Mouse (Mus musculus): ENCODE data around the gene Zfp652. TPM values are rescaled to one million over a fixed set of nuclear protein-coding genes. Genes with fewer than 3 reads are reported as not detected.

The Zfp652 gene
- polyA plus RNA-seq, 1 experiment from 2014 or later, result 6.7 TPM

DNA sequence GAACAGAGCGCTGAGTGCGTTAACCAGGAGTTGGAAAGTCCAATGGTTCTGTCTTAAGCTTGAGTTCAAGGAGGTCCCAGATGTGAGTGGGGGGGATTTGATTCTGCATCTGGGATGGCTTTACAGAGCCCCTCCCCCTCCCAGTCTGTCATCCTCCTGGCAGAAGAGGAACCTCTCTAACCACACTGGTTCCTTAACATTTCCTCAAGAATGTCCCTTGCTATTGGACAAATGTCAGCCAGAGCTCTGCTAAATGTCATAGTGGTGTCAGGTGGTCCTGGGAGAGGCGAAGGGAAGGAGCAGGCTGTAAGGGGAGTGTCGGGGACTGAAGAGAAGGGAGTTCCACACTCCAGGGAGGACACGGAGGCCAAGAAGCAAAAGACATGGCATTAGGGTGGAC lies 130.5 kb downstream of the Zfp652 start:
- 43% methylated on average over 5 of the region's 5 CpGs for WGBS
- Histone ChIP-seq H3K4me1 (ENCODE audit: control insufficient read depth in 2 of 2, insufficient read depth in 2 of 2, low read length in 2 of 2) (peaks cover 4 to 11% of the 10 kb centered on the region in 2 experiments; a peak in 3 of 4 replicates), H3K27ac (replicated peaks in 1 of 2; ENCODE audit: control insufficient read depth in 1 of 2, insufficient read depth in 1 of 2, low read depth in 2 of 2, low read length in 2 of 2) (peak overlapping the region; percentile 72 to 82), H3K27me3 (ENCODE audit: control insufficient read depth, insufficient read depth, low read length) (no peaks in the 10 kb centered on the region; the same call in 1 of the 2 replicates), H3K9ac (ENCODE audit: low read length) (0 out of 2 replicates have a peak overlapping the region, but pooled peaks have one; percentile 16), H3K9me3 (ENCODE audit: control insufficient read depth, low read length) (no peaks in the 10 kb centered on the region), H3K36me3 (ENCODE audit: control insufficient read depth, insufficient read depth, low read length) (0 out of 2 replicates have a peak, but pooled peaks cover 3% of the 10 kb centered on the region), H3K4me2 (ENCODE audit: low read length) (peak overlapping the region; percentile 52), H3K4me3 (ENCODE audit: control insufficient read depth in 1 of 2, insufficient read depth in 1 of 2, low read depth in 1 of 2, low read length in 2 of 2) (peak overlapping the region in 1 of 2 experiments; percentile 20; a peak in 1 of 4 replicates)
- ATAC-seq (ENCODE audit: insufficient number of reproducible peaks, insufficient read depth, low FRiP score, low read depth), result 0 out of 2 replicates have a peak, but pooled peaks have one; percentile 18

DNA sequence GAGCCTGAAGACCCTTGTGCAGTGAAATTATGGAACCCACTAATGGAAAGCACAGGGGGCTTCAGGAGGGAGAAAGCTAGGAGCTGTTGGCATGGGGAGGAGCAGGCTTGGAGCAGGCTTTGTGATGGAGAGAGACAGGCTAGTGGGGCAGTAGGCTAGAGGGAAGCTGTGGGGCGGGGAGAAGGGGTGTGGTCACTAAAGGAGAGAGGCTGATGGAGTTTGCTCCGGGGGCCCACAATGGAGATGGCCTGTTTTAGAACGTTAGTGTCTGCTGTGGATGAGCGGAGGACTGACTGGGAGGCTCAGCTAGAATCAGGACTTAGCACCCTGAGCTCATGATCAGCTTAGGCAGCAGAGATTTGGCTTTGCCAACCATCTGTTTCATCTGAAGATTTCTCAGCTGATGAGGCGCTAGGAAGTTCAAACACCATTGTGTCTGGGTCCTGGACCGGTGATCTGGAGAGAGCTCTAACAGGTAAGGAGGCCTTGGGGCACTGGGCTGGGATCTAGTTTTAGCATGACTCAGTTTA lies 131.0 kb downstream of the Zfp652 start:
- Histone ChIP-seq H3K9ac (ENCODE audit: low read length) (peak overlapping the region; percentile 44; the same call in 1 of the 2 replicates), H3K27me3 (ENCODE audit: control insufficient read depth, insufficient read depth, low read length) (no peaks in the 10 kb centered on the region; the same call in 1 of the 2 replicates), H3K27ac (replicated peaks in 1 of 2; ENCODE audit: control insufficient read depth in 1 of 2, insufficient read depth in 1 of 2, low read depth in 2 of 2, low read length in 2 of 2) (peak overlapping the region; percentile 72 to 82), H3K4me1 (ENCODE audit: control insufficient read depth in 2 of 2, insufficient read depth in 2 of 2, low read length in 2 of 2) (peaks cover 4 to 5% of the 10 kb centered on the region in 2 experiments; a peak in 1 of 4 replicates), H3K36me3 (ENCODE audit: control insufficient read depth, insufficient read depth, low read length) (0 out of 2 replicates have a peak, but pooled peaks cover 3% of the 10 kb centered on the region), H3K4me2 (ENCODE audit: low read length) (peak overlapping the region; percentile 52), H3K4me3 (ENCODE audit: control insufficient read depth in 1 of 2, insufficient read depth in 1 of 2, low read depth in 1 of 2, low read length in 2 of 2) (peak overlapping the region; percentile 20 to 22; a peak in 2 of 4 replicates), H3K9me3 (ENCODE audit: control insufficient read depth, low read length) (no peaks in the 10 kb centered on the region)
- no peak for ATAC-seq (ENCODE audit: insufficient number of reproducible peaks, insufficient read depth, low FRiP score, low read depth)
- WGBS, result 33% methylated on average over 6 of the region's 6 CpGs

- ATAC-seq (ENCODE audit: insufficient number of reproducible peaks, insufficient read depth, low FRiP score, low read depth), result no peak
- Histone ChIP-seq H3K4me3 (ENCODE audit: control insufficient read depth in 1 of 2, insufficient read depth in 1 of 2, low read depth in 1 of 2, low read length in 2 of 2) (0 out of 4 replicates have a peak overlapping the region, but pooled peaks of 1 of the 2 experiments have one; percentile 20), H3K36me3 (ENCODE audit: control insufficient read depth, insufficient read depth, low read length) (0 out of 2 replicates have a peak, but pooled peaks cover 3% of the 10 kb centered on the region), H3K9ac (ENCODE audit: low read length) (no peak overlapping the region), H3K4me2 (ENCODE audit: low read length) (peak overlapping the region; percentile 52), H3K9me3 (ENCODE audit: control insufficient read depth, low read length) (no peaks in the 10 kb centered on the region), H3K27ac (replicated peaks in 1 of 2; ENCODE audit: control insufficient read depth in 1 of 2, insufficient read depth in 1 of 2, low read depth in 2 of 2, low read length in 2 of 2) (no peak overlapping the region), H3K27me3 (ENCODE audit: control insufficient read depth, insufficient read depth, low read length) (no peaks in the 10 kb centered on the region; the same call in 1 of the 2 replicates), H3K4me1 (ENCODE audit: control insufficient read depth in 2 of 2, insufficient read depth in 2 of 2, low read length in 2 of 2) (peaks cover 4 to 5% of the 10 kb centered on the region in 2 experiments; a peak in 1 of 4 replicates)
- WGBS, result 49% methylated on average over 4 of the region's 4 CpGs
Observed at GRCm38 (mm10) chr11:95844935-95845334, 132.5 kb downstream of the Zfp652 start.

DNA sequence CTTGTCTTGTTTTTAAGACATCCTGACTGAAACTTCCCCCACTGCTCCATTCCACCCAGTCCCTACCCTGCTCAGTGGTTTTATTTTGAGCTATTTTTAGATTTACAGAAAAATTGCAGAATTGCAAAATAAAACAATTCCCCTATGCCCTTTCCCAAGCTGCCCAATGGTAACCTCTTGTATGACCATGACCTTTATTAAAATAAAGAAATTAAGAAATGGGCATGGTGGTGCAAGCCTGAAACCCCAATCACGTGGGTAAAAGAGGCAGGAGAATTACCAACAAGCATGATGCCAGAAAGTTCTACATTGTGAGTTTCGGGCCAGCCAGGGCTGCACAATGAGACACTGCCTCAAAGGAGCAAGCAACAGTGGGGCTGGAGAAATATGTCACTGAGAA lies 138.4 kb downstream of the Zfp652 start:
- Histone ChIP-seq H3K4me2 (ENCODE audit: low read length) (no peak overlapping the region), H3K36me3 (ENCODE audit: control insufficient read depth, insufficient read depth, low read length) (no peaks in the 10 kb centered on the region), H3K4me1 (ENCODE audit: control insufficient read depth in 2 of 2, insufficient read depth in 2 of 2, low read length in 2 of 2) (no peaks in the 10 kb centered on the region), H3K9me3 (ENCODE audit: control insufficient read depth, low read length) (no peaks in the 10 kb centered on the region), H3K27ac (replicated peaks in 1 of 2; ENCODE audit: control insufficient read depth in 1 of 2, insufficient read depth in 1 of 2, low read depth in 2 of 2, low read length in 2 of 2) (no peak overlapping the region), H3K4me3 (ENCODE audit: control insufficient read depth in 1 of 2, insufficient read depth in 1 of 2, low read depth in 1 of 2, low read length in 2 of 2) (no peak overlapping the region), H3K9ac (ENCODE audit: low read length) (no peak overlapping the region), H3K27me3 (ENCODE audit: control insufficient read depth, insufficient read depth, low read length) (no peaks in the 10 kb centered on the region)
- WGBS, result 73% methylated on average over 2 of the region's 2 CpGs
- no peak for ATAC-seq (ENCODE audit: insufficient number of reproducible peaks, insufficient read depth, low FRiP score, low read depth)

GRCm38 (mm10) chr11:95853684-95854083 lies 141.2 kb downstream of the Zfp652 start:
- no peak overlapping the region for H3K9ac ChIP-seq (ENCODE audit: low read length)
- H3K27ac ChIP-seq (replicated peaks in 1 of 2; ENCODE audit: control insufficient read depth in 1 of 2, insufficient read depth in 1 of 2, low read depth in 2 of 2, low read length in 2 of 2), result no peak overlapping the region
- no peaks in the 10 kb centered on the region for H3K9me3 ChIP-seq (ENCODE audit: control insufficient read depth, low read length)
- peaks cover 0 to 6% of the 10 kb centered on the region in 2 experiments; a peak in 2 of 4 replicates for H3K4me1 ChIP-seq (ENCODE audit: control insufficient read depth in 2 of 2, insufficient read depth in 2 of 2, low read length in 2 of 2)
- 42% methylated on average over 5 of the region's 5 CpGs for WGBS
- no peaks in the 10 kb centered on the region for H3K27me3 ChIP-seq (ENCODE audit: control insufficient read depth, insufficient read depth, low read length)
- no peak overlapping the region for H3K4me3 ChIP-seq (ENCODE audit: control insufficient read depth in 1 of 2, insufficient read depth in 1 of 2, low read depth in 1 of 2, low read length in 2 of 2)
- ATAC-seq (ENCODE audit: insufficient number of reproducible peaks, insufficient read depth, low FRiP score, low read depth), result no peak
- H3K36me3 ChIP-seq (ENCODE audit: control insufficient read depth, insufficient read depth, low read length), result no peaks in the 10 kb centered on the region
- H3K4me2 ChIP-seq (ENCODE audit: low read length), result no peak overlapping the region

GRCm38 (mm10) chr11:95857306-95857705 lies 144.8 kb downstream of the Zfp652 start:
- 83% methylated on average over 4 of the region's 4 CpGs for WGBS
- Histone ChIP-seq H3K9ac (ENCODE audit: low read length) (no peak overlapping the region), H3K27me3 (ENCODE audit: control insufficient read depth, insufficient read depth, low read length) (no peaks in the 10 kb centered on the region), H3K4me1 (ENCODE audit: control insufficient read depth in 2 of 2, insufficient read depth in 2 of 2, low read length in 2 of 2) (peaks cover 0 to 13% of the 10 kb centered on the region in 2 experiments; a peak in 2 of 4 replicates), H3K27ac (replicated peaks in 1 of 2; ENCODE audit: control insufficient read depth in 1 of 2, insufficient read depth in 1 of 2, low read depth in 2 of 2, low read length in 2 of 2) (no peak overlapping the region), H3K9me3 (ENCODE audit: control insufficient read depth, low read length) (no peaks in the 10 kb centered on the region), H3K36me3 (ENCODE audit: control insufficient read depth, insufficient read depth, low read length) (no peaks in the 10 kb centered on the region), H3K4me2 (ENCODE audit: low read length) (no peak overlapping the region), H3K4me3 (ENCODE audit: control insufficient read depth in 1 of 2, insufficient read depth in 1 of 2, low read depth in 1 of 2, low read length in 2 of 2) (no peak overlapping the region)
- ATAC-seq (ENCODE audit: insufficient number of reproducible peaks, insufficient read depth, low FRiP score, low read depth), result no peak

DNA sequence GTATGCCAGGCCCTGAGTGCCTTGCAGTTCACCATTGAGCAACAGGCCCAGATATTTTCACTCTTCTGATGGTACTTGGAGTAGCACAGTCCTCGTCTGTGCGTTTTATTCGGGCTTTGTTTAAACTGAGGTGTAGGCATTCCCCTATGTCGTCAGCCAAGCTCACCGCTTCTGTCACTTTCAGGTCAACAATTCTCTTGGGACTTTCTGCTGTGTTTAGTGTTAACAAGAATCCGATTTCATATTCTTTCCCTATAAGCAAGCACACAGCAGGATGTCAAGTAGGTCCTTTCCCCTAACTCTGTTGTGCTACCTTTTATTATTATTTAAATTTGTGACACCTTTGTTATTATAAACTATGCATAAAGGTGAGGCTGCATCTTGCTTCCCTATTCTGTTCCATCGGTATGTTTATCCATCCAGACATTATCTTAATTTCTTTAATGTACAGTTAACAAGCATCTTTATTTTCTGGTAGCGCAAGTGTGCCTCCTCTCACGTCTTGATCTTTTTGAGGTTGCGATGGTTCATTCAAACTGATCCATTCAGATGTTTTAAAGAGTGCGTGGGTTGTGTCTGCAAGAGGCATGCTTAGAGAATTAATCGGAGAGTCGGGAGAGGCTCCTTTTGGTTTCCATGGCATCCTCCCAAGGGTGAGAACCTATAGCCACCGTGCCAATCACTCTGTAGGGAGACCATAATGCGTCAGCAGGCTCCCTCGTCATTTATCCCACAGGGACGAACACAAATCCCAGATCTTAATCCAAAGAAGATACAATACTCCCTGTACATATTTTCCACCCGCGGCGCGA lies 145.4 kb downstream of the Zfp652 start:
- peak overlapping the region; percentile 51 to 82 for H3K27ac ChIP-seq (replicated peaks in 1 of 2; ENCODE audit: control insufficient read depth in 1 of 2, insufficient read depth in 1 of 2, low read depth in 2 of 2, low read length in 2 of 2)
- peak overlapping the region; percentile 73 for H3K4me2 ChIP-seq (ENCODE audit: low read length)
- no peaks in the 10 kb centered on the region for H3K36me3 ChIP-seq (ENCODE audit: control insufficient read depth, insufficient read depth, low read length)
- 21% methylated on average over 21 of the region's 21 CpGs for WGBS
- peak overlapping the region; percentile 69 to 79 for H3K4me3 ChIP-seq (ENCODE audit: control insufficient read depth in 1 of 2, insufficient read depth in 1 of 2, low read depth in 1 of 2, low read length in 2 of 2)
- no peaks in the 10 kb centered on the region for H3K27me3 ChIP-seq (ENCODE audit: control insufficient read depth, insufficient read depth, low read length)
- no peaks in the 10 kb centered on the region for H3K9me3 ChIP-seq (ENCODE audit: control insufficient read depth, low read length)
- peak overlapping the region; percentile 74 for H3K9ac ChIP-seq (ENCODE audit: low read length)
- peaks cover 0 to 13% of the 10 kb centered on the region in 2 experiments; a peak in 2 of 4 replicates for H3K4me1 ChIP-seq (ENCODE audit: control insufficient read depth in 2 of 2, insufficient read depth in 2 of 2, low read length in 2 of 2)
- ATAC-seq (ENCODE audit: insufficient number of reproducible peaks, insufficient read depth, low FRiP score, low read depth), result no peak

Data from heart, embryonic 14.5 days (tissue).